Mouse (Mus musculus): Measurements from ENCODE around the gene Micall2.
A peak's percentile ranks its signal among the peaks of the same experiment; 100 is the strongest.

GRCm38 (mm10) chr5:139750535-139750934 lies 14.4 kb upstream of the Micall2 start:
- TF ChIP-seq CTCF (IDR thresholded peaks at IDR 0.05; ENCODE audit: low read depth, low read length) = peak; percentile 92
- TF ChIP-seq TAL1 (conservative IDR thresholded peaks at IDR 0.05; ENCODE audit: low read depth, low read length) = no peak

Data from G1E (cell line).